Mouse (Mus musculus): Measurements from ENCODE around the gene Rnf34.

The Rnf34 gene

GRCm38 (mm10) chr5:122849521-122850318 lies at the start of gene Rnf34:
TSS of gene Rnf34 (plus strand) at chr5:122850048.
- DNase-seq (ENCODE audit: low spot score): peak; percentile 98

- DNase-seq (ENCODE audit: low spot score): no peak
These were observed 49.4 kb upstream of the Rnf34 start for GRCm38 (mm10) chr5:122800345-122801010.

GRCm38 (mm10) chr5:122801684-122802083 lies 48.2 kb upstream of the Rnf34 start:
- DNase-seq (ENCODE audit: low spot score): no peak

- DNase-seq (ENCODE audit: low spot score): no peak
These were observed 47.1 kb upstream of the Rnf34 start for GRCm38 (mm10) chr5:122802706-122803105.

- no peak for DNase-seq (ENCODE audit: low spot score)
These were observed 44.3 kb upstream of the Rnf34 start for GRCm38 (mm10) chr5:122805503-122805902.

GRCm38 (mm10) chr5:122811364-122812079 lies 38.3 kb upstream of the Rnf34 start:
- peak; percentile 73 for DNase-seq (ENCODE audit: low spot score)

GRCm38 (mm10) chr5:122812699-122813098 lies 37.1 kb upstream of the Rnf34 start:
- DNase-seq (ENCODE audit: low spot score): no peak

GRCm38 (mm10) chr5:122820777-122821523 lies 28.9 kb upstream of the Rnf34 start, which contains the start of gene Anapc5:
TSS of gene Anapc5 (minus strand) at chr5:122821339.
- DNase-seq (ENCODE audit: low spot score): peak; percentile 96

- DNase-seq (ENCODE audit: low spot score): no peak
These were observed 28.3 kb upstream of the Rnf34 start for GRCm38 (mm10) chr5:122821524-122821885.

- no peak for DNase-seq (ENCODE audit: low spot score)
These were observed 27.4 kb upstream of the Rnf34 start for GRCm38 (mm10) chr5:122822441-122822840.

GRCm38 (mm10) chr5:122823976-122824375 lies 25.9 kb upstream of the Rnf34 start:
- no peak for DNase-seq (ENCODE audit: low spot score)

GRCm38 (mm10) chr5:122824450-122824849 lies 25.4 kb upstream of the Rnf34 start:
- DNase-seq (ENCODE audit: low spot score): no peak

GRCm38 (mm10) chr5:122825099-122825498 lies 24.7 kb upstream of the Rnf34 start:
- DNase-seq (ENCODE audit: low spot score): no peak

- no peak for DNase-seq (ENCODE audit: low spot score)
These were observed 17.3 kb upstream of the Rnf34 start for GRCm38 (mm10) chr5:122832536-122832935.

GRCm38 (mm10) chr5:122832996-122833395 lies 16.9 kb upstream of the Rnf34 start:
- DNase-seq (ENCODE audit: low spot score): no peak

GRCm38 (mm10) chr5:122841126-122841525 lies 8.7 kb upstream of the Rnf34 start:
- DNase-seq (ENCODE audit: low spot score): no peak

GRCm38 (mm10) chr5:122843799-122844198 lies 6.0 kb upstream of the Rnf34 start:
- peak; percentile 10 for DNase-seq (ENCODE audit: low spot score)

GRCm38 (mm10) chr5:122850319-122851002 lies 613 bp downstream of the Rnf34 start:
- DNase-seq (ENCODE audit: low spot score): no peak

- DNase-seq (ENCODE audit: low spot score): no peak
These were observed 2.8 kb downstream of the Rnf34 start for GRCm38 (mm10) chr5:122852611-122853010.

- no peak for DNase-seq (ENCODE audit: low spot score)
These were observed 6.0 kb downstream of the Rnf34 start for GRCm38 (mm10) chr5:122855858-122856257.

GRCm38 (mm10) chr5:122863053-122863452 lies 13.2 kb downstream of the Rnf34 start:
- DNase-seq (ENCODE audit: low spot score): no peak
